Mouse (Mus musculus) kidney, adult 2 months (tissue): Measurements from ENCODE around the gene Nebl. TPM values are rescaled to one million over a fixed set of nuclear protein-coding genes. Genes with fewer than 3 reads are reported as not detected.

Experiments used
- DNase-seq: peaks from one replicate; pipeline ENCODE4 v3.0.0; 2021
- H3K27ac ChIP-seq: fragments of 200-500 bp; 2 replicates; pipeline ENCODE4 v1.5.1; 2012; ENCODE audit warnings: low read depth, low read length, control low read depth, inconsistent platforms; ENCODE audit not compliant: insufficient read depth
- H3K27me3 ChIP-seq: fragments of 200-500 bp; replicated peaks from 2 replicates; pipeline ENCODE4 v1.6.1; 2012; ENCODE audit warnings: mild to moderate bottlenecking, moderate library complexity, low read length, inconsistent platforms; ENCODE audit not compliant: control insufficient read depth, insufficient read depth
- H3K36me3 ChIP-seq: fragments of 200-500 bp; 2 replicates; pipeline ENCODE4 v1.6.1; 2012; ENCODE audit warnings: mild to moderate bottlenecking, moderate library complexity, low read length, inconsistent platforms; ENCODE audit not compliant: control insufficient read depth, insufficient read depth
- H3K4me1 ChIP-seq: fragments of 200-500 bp; 2 replicates; pipeline ENCODE4 v1.6.1; 2011; ENCODE audit warnings: low read length; ENCODE audit not compliant: control insufficient read depth, insufficient read depth
- H3K4me3 ChIP-seq: fragments of 200-500 bp; 2 replicates; pipeline ENCODE4 v1.5.1; 2011; ENCODE audit warnings: mild to moderate bottlenecking, low read depth, low read length, control low read depth; ENCODE audit not compliant: insufficient read depth
- CTCF ChIP-seq: fragments of 200-500 bp; conservative IDR thresholded peaks from 2 replicates; pipeline ENCODE4 v1.5.1; 2011; ENCODE audit warnings: low read depth, mild to moderate bottlenecking, control low read depth, low read length, moderate library complexity, mixed read lengths; ENCODE audit not compliant: insufficient read depth, insufficient read length
- POLR2A ChIP-seq: fragments of 200-500 bp; IDR thresholded peaks from one replicate; pipeline ENCODE4 v1.6.1; 2011; ENCODE audit warnings: low read depth, low read length, control low read depth
- WGBS: fragments of 180-500 bp; shearing (Covaris S2); methylation state at CpG from one replicate; pipeline ENCODE4 v1.1.7; 2018; 5-methylcytosine and 5-hydroxymethylcytosine counted together
- polyA plus RNA-seq: library from polyadenylated mRNA; depleted of rRNA; stranded (reverse); fragments of >200 nt; gene quantifications from 2 replicates; pipeline ENCODE4 v1.2.3, GENCODE M21; 2012

Nebl gene
- polyA plus RNA-seq, 1 experiment = 3.9 TPM

- no peak for DNase-seq
- Histone ChIP-seq H3K27me3 (no peaks in the 10 kb centered on the region), H3K4me1 (no peaks in the 10 kb centered on the region), H3K4me3 (no peak overlapping the region), H3K36me3 (no peaks in the 10 kb centered on the region), H3K27ac (no peak overlapping the region)
- WGBS = 48% methylated on average over 3 of the region's 3 CpGs
- TF ChIP-seq CTCF (no peak), POLR2A (no peak)
Measured at GRCm38 (mm10) chr2:17649728-17650127, 81.5 kb downstream of the Nebl start.

DNA sequence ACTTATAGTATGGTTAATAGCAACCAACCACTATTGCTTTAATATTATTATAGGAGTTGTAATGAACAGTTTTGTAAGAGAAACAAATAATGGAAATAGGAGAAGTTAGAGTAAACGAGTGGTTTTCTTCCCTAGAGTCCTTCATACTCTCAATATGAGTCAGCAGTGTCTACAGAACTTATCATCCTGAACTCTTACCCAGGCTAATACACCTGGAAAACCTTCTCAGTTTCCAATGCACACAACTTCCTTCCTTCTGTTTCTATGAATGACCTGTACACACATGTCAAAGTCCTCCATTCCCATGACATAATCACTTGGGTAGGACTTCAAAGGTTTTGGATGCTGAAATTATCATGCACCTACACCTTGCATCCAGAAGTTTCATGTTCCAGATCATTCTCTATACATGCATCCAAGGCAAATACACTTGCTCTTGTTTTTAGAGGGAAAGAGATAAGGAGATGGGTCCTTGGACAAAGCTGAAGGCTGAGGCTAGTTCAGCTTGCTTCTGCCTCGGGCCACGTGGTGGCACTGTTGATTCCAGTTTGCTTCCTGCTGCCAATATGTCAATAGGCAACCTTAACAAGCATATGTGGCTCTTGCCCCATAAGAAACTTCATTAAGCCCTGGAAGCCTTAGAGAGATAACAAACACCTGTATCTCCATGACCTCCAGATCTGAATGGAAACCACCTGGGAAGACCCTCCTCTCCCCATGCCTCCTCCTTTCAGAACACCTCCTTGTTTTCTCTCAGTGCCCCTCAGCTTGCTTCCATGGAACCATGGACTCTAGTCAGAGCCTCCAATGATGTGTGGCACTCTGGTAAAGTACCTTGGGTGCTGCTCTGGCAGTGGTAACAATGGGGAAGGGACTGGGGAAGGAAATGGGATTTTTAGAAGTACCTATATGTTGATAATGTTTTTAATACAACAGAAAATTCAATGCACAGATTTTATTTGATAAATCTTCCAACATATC lies 86.7 kb downstream of the Nebl start:
- TF ChIP-seq CTCF = peak; percentile 88
- no peak for TF ChIP-seq POLR2A
- DNase-seq = peak; percentile 40
- no peaks in the 10 kb centered on the region for H3K4me1 ChIP-seq
- H3K27me3 ChIP-seq = no peaks in the 10 kb centered on the region
- no peaks in the 10 kb centered on the region for H3K36me3 ChIP-seq
- H3K27ac ChIP-seq = no peak overlapping the region
- no peak overlapping the region for H3K4me3 ChIP-seq
- 37% methylated on average over 3 of the region's 3 CpGs for WGBS

GRCm38 (mm10) chr2:17643869-17644268 lies 87.4 kb downstream of the Nebl start:
- no peak for TF ChIP-seq POLR2A
- no peak for TF ChIP-seq CTCF
- 61% methylated on average over 7 of the region's 7 CpGs for WGBS
- Histone ChIP-seq H3K4me1 (no peaks in the 10 kb centered on the region), H3K4me3 (no peak overlapping the region), H3K36me3 (no peaks in the 10 kb centered on the region), H3K27ac (no peak overlapping the region), H3K27me3 (no peaks in the 10 kb centered on the region)
- no peak for DNase-seq

- WGBS = 77% methylated on average over 7 of the region's 7 CpGs
- no peak for TF ChIP-seq CTCF
- no peak for TF ChIP-seq POLR2A
- Histone ChIP-seq H3K4me1 (no peaks in the 10 kb centered on the region), H3K27me3 (no peaks in the 10 kb centered on the region; the same call in 1 of the 2 replicates), H3K36me3 (no peaks in the 10 kb centered on the region), H3K27ac (no peak overlapping the region), H3K4me3 (no peak overlapping the region)
- no peak for DNase-seq
Measured at GRCm38 (mm10) chr2:17642770-17643169, 88.5 kb downstream of the Nebl start.

- Histone ChIP-seq H3K36me3 (no peaks in the 10 kb centered on the region), H3K27me3 (no peaks in the 10 kb centered on the region; the same call in 1 of the 2 replicates), H3K4me3 (no peak overlapping the region), H3K27ac (no peak overlapping the region), H3K4me1 (no peaks in the 10 kb centered on the region)
- 48% methylated on average over 4 of the region's 4 CpGs for WGBS
- no peak for DNase-seq
- TF ChIP-seq CTCF = no peak
- TF ChIP-seq POLR2A = no peak
Measured at GRCm38 (mm10) chr2:17640861-17641260, 90.4 kb downstream of the Nebl start.

DNA sequence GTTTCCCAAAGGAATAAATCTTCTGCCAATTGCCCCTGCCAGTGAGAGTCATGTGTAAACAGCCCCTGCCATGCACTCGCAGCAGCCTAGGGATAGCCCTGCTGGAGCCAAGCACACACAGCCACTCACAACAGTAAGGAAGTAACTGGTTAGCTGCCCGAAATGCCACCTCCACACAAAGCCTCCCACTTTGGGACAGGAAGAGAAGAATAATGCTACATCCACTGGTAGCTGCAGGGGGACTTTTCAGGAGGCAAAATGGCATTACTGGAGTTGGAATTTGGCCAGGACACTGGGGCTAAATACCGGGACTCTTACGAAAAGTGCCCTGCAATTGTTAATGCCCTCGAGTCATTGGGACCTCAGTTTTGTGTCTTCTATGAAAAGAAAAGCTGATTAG lies 92.6 kb downstream of the Nebl start:
- no peak for DNase-seq
- no peak overlapping the region for H3K27ac ChIP-seq
- H3K27me3 ChIP-seq = no peaks in the 10 kb centered on the region; the same call in 1 of the 2 replicates
- TF ChIP-seq CTCF = no peak
- no peak for TF ChIP-seq POLR2A
- H3K4me1 ChIP-seq = no peaks in the 10 kb centered on the region
- 54% methylated on average over 5 of the region's 5 CpGs for WGBS
- H3K36me3 ChIP-seq = no peaks in the 10 kb centered on the region
- H3K4me3 ChIP-seq = no peak overlapping the region

DNA sequence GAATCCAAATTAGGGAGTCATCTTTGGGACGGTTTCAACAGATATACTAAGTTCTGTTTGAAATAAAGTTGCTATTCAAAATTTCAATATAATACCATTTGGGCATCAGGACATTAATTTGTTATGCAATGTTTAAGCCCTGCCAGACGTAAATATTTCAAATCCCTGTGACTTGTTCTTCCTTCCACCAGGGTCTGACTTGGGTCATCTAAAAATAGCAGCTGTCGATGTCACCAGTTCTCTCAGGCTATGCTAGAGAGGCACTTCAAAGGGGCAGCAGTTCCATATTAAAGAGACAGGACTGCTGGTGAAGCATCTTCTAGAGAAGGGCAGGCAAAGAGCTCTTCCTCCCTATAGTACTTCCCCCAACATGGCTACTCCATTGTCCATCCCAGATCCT lies 107.3 kb downstream of the Nebl start:
- peak; percentile 35 for DNase-seq
- no peaks in the 10 kb centered on the region for H3K27me3 ChIP-seq
- no peak overlapping the region for H3K4me3 ChIP-seq
- no peak overlapping the region for H3K27ac ChIP-seq
- H3K4me1 ChIP-seq = no peaks in the 10 kb centered on the region
- WGBS = 43% methylated on average over 3 of the region's 3 CpGs
- H3K36me3 ChIP-seq = no peaks in the 10 kb centered on the region
- TF ChIP-seq CTCF (no peak), POLR2A (no peak)
